Mouse (Mus musculus): Measurements from ENCODE around the gene Tmem40. TPM values are rescaled to one million over a fixed set of nuclear protein-coding genes. Genes with fewer than 3 reads are reported as not detected.

Tmem40 gene
- polyA plus RNA-seq, 1 experiment from 2014 or later = 1.6 TPM

DNA sequence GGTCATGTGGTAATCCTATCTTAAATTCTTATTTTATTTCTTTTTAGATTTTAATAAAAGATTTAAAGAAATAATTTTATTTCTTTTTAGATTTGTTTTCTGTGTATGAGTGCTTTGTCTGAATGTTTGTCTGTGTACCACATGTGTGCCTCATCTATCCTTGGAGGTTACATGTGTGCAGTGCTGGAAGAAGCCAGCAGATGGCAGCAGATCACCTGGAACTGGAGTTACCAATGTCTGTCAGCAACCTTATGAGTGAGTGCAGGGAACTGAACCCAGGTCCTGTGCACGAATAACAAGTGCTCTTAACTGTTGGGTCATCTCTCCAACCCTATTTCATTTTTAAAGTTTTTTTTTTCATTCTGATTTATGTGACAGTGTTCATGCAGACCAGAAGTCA, 35.1 kb downstream of the Tmem40 start:
- Histone ChIP-seq H3K27ac (no peak overlapping the region), H3K27me3 (no peaks in the 10 kb centered on the region), H3K4me2 (no peak overlapping the region), H3K9ac (no peak overlapping the region), H3K36me3 (no peaks in the 10 kb centered on the region), H3K4me3 (no peak overlapping the region), H3K9me3 (peaks cover 3% of the 10 kb centered on the region; the same call in 1 of the 2 replicates), H3K4me1 (replicated peaks) (no peaks in the 10 kb centered on the region)
- no peak for ATAC-seq (ENCODE audit: low FRiP score)
- 77% methylated on average over 1 of the region's 1 CpGs for WGBS

DNA sequence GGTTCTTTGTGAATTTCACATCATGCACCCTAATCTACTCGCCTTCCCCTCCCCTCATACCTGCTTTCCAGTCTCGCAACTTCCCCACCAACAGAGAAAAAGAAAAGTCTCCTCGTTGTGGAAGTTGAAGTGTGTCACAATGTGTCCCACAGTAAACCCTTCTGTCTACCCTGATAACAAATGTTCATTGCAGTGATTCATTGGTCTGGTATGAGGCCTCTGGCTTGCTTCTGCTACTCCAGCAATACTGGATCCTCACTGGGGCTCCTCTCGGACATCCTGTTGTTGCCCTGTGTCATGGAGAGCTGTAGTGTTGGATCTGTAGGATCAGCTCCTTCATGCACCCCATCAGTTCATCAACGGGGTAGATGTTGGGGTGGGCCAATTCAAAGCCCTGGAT, 40.0 kb downstream of the Tmem40 start:
- WGBS = 85% methylated on average over 5 of the region's 5 CpGs
- H3K4me1 ChIP-seq (replicated peaks) = peaks cover 10% of the 10 kb centered on the region
- no peak overlapping the region for H3K9ac ChIP-seq
- H3K36me3 ChIP-seq = no peaks in the 10 kb centered on the region
- H3K4me3 ChIP-seq = no peak overlapping the region
- H3K4me2 ChIP-seq = no peak overlapping the region
- no peaks in the 10 kb centered on the region for H3K27me3 ChIP-seq
- no peak overlapping the region for H3K27ac ChIP-seq
- no peak for ATAC-seq (ENCODE audit: low FRiP score)
- H3K9me3 ChIP-seq = peaks cover 2% of the 10 kb centered on the region; the same call in 1 of the 2 replicates

GRCm38 (mm10) chr6:115717715-115718558, 44.3 kb downstream of the Tmem40 start:
- H3K9me3 ChIP-seq = no peaks in the 10 kb centered on the region
- 1% methylated on average over 15 of the region's 15 CpGs for WGBS

DNA sequence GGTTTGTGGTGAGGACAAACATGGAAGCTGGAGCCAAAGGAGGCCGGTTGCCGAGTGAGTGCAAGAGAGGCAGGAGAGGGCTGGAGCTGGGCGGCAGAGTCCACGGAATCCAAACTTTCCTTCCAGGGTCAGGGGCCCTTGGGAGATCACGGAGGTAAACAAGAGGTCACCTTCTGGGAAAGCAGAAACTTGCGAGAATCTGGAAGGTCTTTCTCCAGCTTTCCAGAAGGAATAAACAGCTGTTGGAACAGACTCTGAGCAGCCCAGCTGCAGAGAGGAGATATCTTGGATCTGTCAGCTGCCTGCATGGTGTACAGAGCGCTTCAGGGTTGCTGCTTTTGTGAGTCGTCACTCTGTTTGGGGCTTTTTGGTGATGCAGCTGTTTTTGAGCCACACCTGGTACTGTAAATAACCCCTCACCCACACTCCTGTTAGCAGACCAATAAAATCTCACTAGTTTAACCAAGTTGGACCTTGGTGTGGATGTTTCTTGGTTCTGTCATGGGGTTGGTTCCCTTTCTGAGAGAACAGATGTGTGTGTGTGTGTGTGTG, 45.0 kb downstream of the Tmem40 start:
- 16% methylated on average over 8 of the region's 8 CpGs for WGBS
- ATAC-seq (ENCODE audit: low FRiP score) = peak; percentile 61; the same call in 1 of the 2 replicates
- Histone ChIP-seq H3K4me3 (peak overlapping the region; percentile 23), H3K4me1 (replicated peaks) (peaks cover 17% of the 10 kb centered on the region), H3K27me3 (no peaks in the 10 kb centered on the region), H3K27ac (peak overlapping the region; percentile 30; the same call in 1 of the 2 replicates), H3K4me2 (peak overlapping the region; percentile 57), H3K36me3 (no peaks in the 10 kb centered on the region), H3K9me3 (no peaks in the 10 kb centered on the region), H3K9ac (0 out of 2 replicates have a peak overlapping the region, but pooled peaks have one; percentile 29)

More at GRCm38 (mm10) chr6:115717715-115718558, 44.3 kb downstream of the Tmem40 start:
- Histone ChIP-seq H3K4me3 (peak overlapping the region; percentile 23), H3K9ac (peak overlapping the region; percentile 30; the same call in 1 of the 2 replicates), H3K4me2 (peak overlapping the region; percentile 57), H3K27me3 (no peaks in the 10 kb centered on the region), H3K27ac (no peak overlapping the region), H3K4me1 (replicated peaks) (peaks cover 17% of the 10 kb centered on the region), H3K36me3 (no peaks in the 10 kb centered on the region)
- ATAC-seq (ENCODE audit: low FRiP score) = peak; percentile 96

DNA sequence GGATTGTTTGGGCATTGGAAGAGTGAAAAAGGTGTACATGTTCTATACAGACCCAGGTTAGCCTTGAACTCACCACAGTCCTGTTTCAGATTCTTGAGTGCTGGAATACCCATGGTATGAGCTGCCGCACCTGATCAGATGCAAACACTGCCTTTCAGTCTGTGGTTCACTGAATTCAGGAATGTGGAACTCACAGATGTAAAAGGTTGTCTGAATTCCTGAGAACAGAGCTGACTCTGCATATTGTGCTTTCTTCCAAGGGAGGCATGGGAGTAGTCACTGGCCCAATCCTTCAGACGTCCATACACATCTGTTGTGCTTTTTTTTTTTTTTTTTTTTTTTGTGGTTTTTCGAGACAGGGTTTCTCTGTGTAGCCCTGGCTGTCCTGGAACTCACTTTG, 50.9 kb downstream of the Tmem40 start:
- 74% methylated on average over 3 of the region's 3 CpGs for WGBS
- no peak overlapping the region for H3K4me2 ChIP-seq
- H3K4me3 ChIP-seq = no peak overlapping the region

GRCm38 (mm10) chr6:115702901-115703300, 59.3 kb downstream of the Tmem40 start:
- H3K4me2 ChIP-seq = no peak overlapping the region
- H3K27me3 ChIP-seq = no peaks in the 10 kb centered on the region
- no peak overlapping the region for H3K4me3 ChIP-seq
- ATAC-seq (ENCODE audit: low FRiP score) = no peak
- H3K36me3 ChIP-seq = no peaks in the 10 kb centered on the region
- H3K9me3 ChIP-seq = no peaks in the 10 kb centered on the region
- H3K4me1 ChIP-seq (replicated peaks) = no peaks in the 10 kb centered on the region
- no peak overlapping the region for H3K27ac ChIP-seq
- H3K9ac ChIP-seq = no peak overlapping the region
- WGBS = 62% methylated on average over 5 of the region's 5 CpGs

More for the DNA sequence above, 50.9 kb downstream of the Tmem40 start:
- Histone ChIP-seq H3K36me3 (no peaks in the 10 kb centered on the region), H3K9me3 (no peaks in the 10 kb centered on the region), H3K27ac (no peak overlapping the region), H3K27me3 (no peaks in the 10 kb centered on the region), H3K4me1 (replicated peaks) (no peaks in the 10 kb centered on the region), H3K9ac (no peak overlapping the region)
- ATAC-seq (ENCODE audit: low FRiP score) = no peak

GRCm38 (mm10) chr6:115701302-115701701, 60.9 kb downstream of the Tmem40 start:
- Histone ChIP-seq H3K9ac (no peak overlapping the region), H3K27me3 (no peaks in the 10 kb centered on the region), H3K4me1 (replicated peaks) (no peaks in the 10 kb centered on the region), H3K27ac (no peak overlapping the region), H3K4me2 (no peak overlapping the region), H3K9me3 (no peaks in the 10 kb centered on the region), H3K4me3 (no peak overlapping the region), H3K36me3 (no peaks in the 10 kb centered on the region)
- WGBS = 46% methylated on average over 11 of the region's 11 CpGs
- no peak for ATAC-seq (ENCODE audit: low FRiP score)

DNA sequence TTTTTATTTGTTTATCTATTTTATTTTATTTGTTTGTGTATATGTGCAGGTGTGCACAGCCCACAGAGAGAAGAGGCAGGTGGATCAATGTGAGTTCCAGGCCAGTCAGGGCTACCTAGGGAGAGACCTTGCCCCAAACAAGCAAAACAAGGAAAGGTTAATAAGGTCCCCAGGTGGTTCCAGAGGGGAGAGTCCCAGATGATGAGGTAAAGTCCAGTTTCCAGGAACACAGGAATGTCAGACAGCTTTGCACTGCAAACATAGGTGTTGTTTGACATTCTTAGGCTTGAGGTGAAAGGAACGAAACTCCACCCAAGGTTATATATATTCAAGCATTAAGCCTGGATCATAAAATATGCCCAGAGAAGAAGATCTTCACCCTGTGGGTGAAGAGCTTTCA, 61.4 kb downstream of the Tmem40 start:
- no peak for ATAC-seq (ENCODE audit: low FRiP score)
- H3K9ac ChIP-seq = no peak overlapping the region
- H3K4me1 ChIP-seq (replicated peaks) = no peaks in the 10 kb centered on the region
- no peak overlapping the region for H3K27ac ChIP-seq
- H3K36me3 ChIP-seq = no peaks in the 10 kb centered on the region
- H3K4me2 ChIP-seq = no peak overlapping the region
- 100% methylated on average over 1 of the region's 1 CpGs for WGBS
- no peaks in the 10 kb centered on the region for H3K9me3 ChIP-seq
- no peak overlapping the region for H3K4me3 ChIP-seq
- H3K27me3 ChIP-seq = no peaks in the 10 kb centered on the region

DNA sequence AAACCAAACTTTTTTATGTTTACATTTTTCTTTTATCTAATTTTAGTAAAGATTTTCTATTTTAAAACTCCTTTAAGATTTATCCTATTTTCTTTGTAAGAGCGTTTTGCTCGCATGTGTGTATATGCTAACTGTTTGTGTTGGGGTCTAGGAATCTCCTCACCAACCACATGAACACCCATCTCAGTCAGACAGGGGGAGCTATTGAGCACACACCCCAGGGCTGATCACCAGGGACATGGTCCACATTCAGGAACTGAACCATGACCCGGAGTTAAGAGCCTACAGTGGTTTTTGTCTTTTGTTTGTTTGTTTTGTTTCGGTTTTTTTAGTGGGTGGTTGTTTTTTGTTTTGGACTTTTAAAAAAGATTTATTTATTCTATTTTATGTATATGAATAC, 63.5 kb downstream of the Tmem40 start:
- ATAC-seq (ENCODE audit: low FRiP score) = no peak
- no peaks in the 10 kb centered on the region for H3K4me1 ChIP-seq (replicated peaks)
- no peaks in the 10 kb centered on the region for H3K9me3 ChIP-seq
- H3K36me3 ChIP-seq = no peaks in the 10 kb centered on the region
- H3K27ac ChIP-seq = no peak overlapping the region
- no peak overlapping the region for H3K4me3 ChIP-seq
- no peak overlapping the region for H3K4me2 ChIP-seq
- no peaks in the 10 kb centered on the region for H3K27me3 ChIP-seq
- no peak overlapping the region for H3K9ac ChIP-seq
- WGBS = 87% methylated on average over 4 of the region's 4 CpGs

GRCm38 (mm10) chr6:115697739-115698558, 64.3 kb downstream of the Tmem40 start:
- no peaks in the 10 kb centered on the region for H3K36me3 ChIP-seq
- WGBS = 40% methylated on average over 17 of the region's 17 CpGs
- no peaks in the 10 kb centered on the region for H3K27me3 ChIP-seq
- H3K4me1 ChIP-seq (replicated peaks) = no peaks in the 10 kb centered on the region
- ATAC-seq (ENCODE audit: low FRiP score) = no peak
- H3K9ac ChIP-seq = no peak overlapping the region
- no peak overlapping the region for H3K4me2 ChIP-seq
- no peak overlapping the region for H3K27ac ChIP-seq
- H3K9me3 ChIP-seq = no peaks in the 10 kb centered on the region
- H3K4me3 ChIP-seq = no peak overlapping the region

GRCm38 (mm10) chr6:115696707-115697215, 65.4 kb downstream of the Tmem40 start:
- Histone ChIP-seq H3K27ac (no peak overlapping the region), H3K36me3 (no peaks in the 10 kb centered on the region), H3K9me3 (no peaks in the 10 kb centered on the region), H3K4me1 (replicated peaks) (no peaks in the 10 kb centered on the region), H3K9ac (no peak overlapping the region), H3K27me3 (no peaks in the 10 kb centered on the region), H3K4me2 (no peak overlapping the region), H3K4me3 (no peak overlapping the region)
- ATAC-seq (ENCODE audit: low FRiP score) = no peak
- 90% methylated on average over 7 of the region's 7 CpGs for WGBS

- Histone ChIP-seq H3K4me3 (no peak overlapping the region), H3K4me1 (replicated peaks) (no peaks in the 10 kb centered on the region), H3K36me3 (no peaks in the 10 kb centered on the region), H3K9ac (no peak overlapping the region), H3K27me3 (no peaks in the 10 kb centered on the region), H3K9me3 (no peaks in the 10 kb centered on the region), H3K4me2 (no peak overlapping the region), H3K27ac (no peak overlapping the region)
- no peak for ATAC-seq (ENCODE audit: low FRiP score)
- 60% methylated on average over 7 of the region's 7 CpGs for WGBS
Observed at GRCm38 (mm10) chr6:115695124-115695523, 67.1 kb downstream of the Tmem40 start.
